Mouse (Mus musculus) spleen, postnatal 0 days (tissue): Measurements from ENCODE around the gene Pkm. TPM values are rescaled to one million over a fixed set of nuclear protein-coding genes. Genes with fewer than 3 reads are reported as not detected.

Experiments used
- polyA plus RNA-seq: library from polyadenylated mRNA; unstranded; fragments of >200 nt; fragmentation: Nextera tagmentation; extraction: Ambion mirVana; gene quantifications from 2 replicates; pipeline ENCODE4 v1.2.1, GENCODE M21; 2015

The Pkm gene
- polyA plus RNA-seq: 194 and 254 TPM in 2 replicates

DNA sequence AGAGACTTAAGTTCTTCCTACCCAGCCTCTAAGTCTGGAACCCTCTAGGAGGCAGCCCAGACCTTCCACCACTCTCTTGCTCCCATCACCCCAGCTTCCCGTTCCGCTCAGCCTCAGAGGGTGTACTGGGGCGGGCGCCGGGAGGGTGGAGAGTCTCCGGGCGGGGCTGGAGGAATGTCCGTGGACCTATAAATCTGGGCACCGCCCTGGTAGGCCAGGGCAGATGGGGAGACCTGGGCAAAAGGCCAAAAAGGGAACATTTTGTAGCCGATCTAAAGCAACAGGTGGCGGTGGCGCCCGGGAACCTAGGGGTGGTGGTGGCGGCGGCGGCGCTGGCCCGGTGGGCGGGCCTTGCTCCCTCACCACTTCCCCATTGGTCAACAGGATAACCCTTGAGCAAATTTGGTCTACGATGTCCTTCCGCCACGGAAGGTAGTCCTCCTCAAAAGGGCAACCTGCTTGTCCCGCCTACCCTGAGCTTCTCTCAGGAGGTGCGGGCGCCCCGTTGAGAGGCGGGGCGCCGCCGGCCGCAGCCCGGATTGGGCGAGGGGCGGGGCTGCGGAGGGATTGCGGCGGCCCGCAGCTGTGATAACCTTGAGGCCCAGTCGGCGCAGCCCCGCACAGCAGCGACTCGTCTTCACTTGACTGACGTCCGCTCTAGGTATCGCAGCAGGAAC, at the start of gene Pkm:
TSS of gene Pkm (plus strand) at position 411 of the 677 bp plus-strand sequence.

DNA sequence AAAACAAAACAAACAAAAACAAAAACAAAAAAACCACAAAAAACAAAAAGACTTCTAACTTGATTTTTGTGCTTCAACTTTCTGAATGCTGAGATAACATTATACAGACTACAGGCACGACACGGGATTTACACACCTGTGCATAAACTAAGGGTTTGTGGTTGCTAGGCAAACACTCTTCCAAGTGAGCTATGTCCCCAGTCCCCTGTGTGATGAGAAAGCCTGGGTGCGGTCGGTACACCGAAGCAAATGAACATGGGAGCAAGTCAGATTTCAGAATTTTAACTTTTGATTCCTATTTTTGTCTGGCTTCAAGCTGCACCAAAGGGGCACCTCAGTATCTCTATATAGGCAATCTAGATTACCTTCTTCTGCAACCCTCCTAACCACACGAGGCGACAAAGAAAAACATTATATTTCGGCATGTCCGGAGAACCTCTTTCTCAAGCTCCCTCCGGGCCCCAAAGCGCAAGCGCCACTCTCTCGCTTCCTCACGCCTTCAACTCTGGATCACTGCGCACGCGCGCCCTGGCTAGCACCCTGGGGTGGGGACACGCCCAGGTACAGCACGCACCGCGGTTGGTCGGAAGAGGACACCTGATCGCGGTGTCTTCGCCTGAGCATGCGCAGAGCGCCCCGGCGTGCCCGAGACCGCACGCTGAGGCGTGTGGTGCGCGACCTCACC, 39.4 kb upstream of the Pkm start, which contains the start of gene Parp6:
TSS of gene Parp6 (plus strand) at position 663 of the 685 bp plus-strand sequence.

DNA sequence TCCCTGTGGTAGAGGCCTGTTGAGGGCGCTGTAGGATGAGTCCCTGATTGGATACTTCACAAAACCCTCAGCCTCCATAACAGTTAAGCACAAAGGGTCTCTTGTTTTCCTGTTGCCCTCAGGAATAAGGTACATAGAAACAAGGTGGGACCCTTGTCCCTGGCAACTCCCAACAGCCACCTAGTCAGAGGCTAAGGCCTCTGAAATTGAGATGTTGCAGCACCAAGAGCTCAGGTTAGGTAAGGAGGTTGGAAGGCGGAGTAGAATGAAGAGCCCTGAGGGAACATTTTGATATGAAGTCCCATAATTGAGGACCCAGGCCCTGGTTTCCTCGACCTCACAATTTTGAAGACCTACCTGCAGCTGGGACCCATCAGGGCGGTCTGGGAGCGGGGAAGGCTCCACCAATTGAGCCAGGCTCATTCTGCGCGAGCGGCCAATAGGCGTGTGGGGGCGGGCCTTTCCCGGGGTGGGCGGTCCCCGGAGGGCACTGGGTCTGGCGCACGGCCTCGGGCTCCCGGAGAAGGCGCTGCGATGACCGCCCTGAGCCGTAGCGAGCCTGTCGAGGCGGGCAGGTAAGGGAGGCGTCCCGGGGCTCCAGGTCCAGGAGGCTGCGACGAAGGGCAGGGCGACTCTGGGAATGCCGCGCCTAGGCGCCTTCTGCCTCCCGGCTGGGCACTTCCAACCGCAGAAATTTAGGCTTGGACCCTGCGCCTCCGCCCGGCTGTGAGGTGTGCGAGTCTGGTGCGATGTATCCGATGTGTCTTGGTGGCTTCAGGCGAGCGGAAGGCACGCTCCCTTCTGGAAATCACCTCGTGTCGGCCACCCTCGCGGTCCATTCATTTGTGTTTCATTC, 23.7 kb downstream of the Pkm start, which contains the start of gene Gramd2:
TSS of gene Gramd2 (plus strand) at position 467 of the 856 bp plus-strand sequence.

Other genes with a start within 250 kb of the Pkm start
- 8.3 TPM in 2 replicates for gene Arih1, start 169.8 kb upstream of the Pkm start, polyA plus RNA-seq
- 36.1 and 49.6 TPM in 2 replicates for gene Hexa, start 116.8 kb upstream of the Pkm start, polyA plus RNA-seq
- gene Tmem202, start 116.5 kb upstream of the Pkm start, polyA plus RNA-seq: 0.58 and 0.84 TPM in 2 replicates
- gene Celf6, start 78.5 kb upstream of the Pkm start, polyA plus RNA-seq: 0.07 TPM in 1 of 2 replicates, not detected in the other
- 6.9 and 9.8 TPM in 2 replicates for gene Parp6, start 39.1 kb upstream of the Pkm start, polyA plus RNA-seq
- gene Gramd2, start 23.8 kb downstream of the Pkm start, polyA plus RNA-seq: 0.67 and 0.71 TPM in 2 replicates
- 2.9 and 3.2 TPM in 2 replicates for gene Senp8, start 94.3 kb downstream of the Pkm start, polyA plus RNA-seq
- gene Myo9a, start 94.5 kb downstream of the Pkm start, polyA plus RNA-seq: 5.5 and 7.1 TPM in 2 replicates